Mouse (Mus musculus) left cerebral cortex, adult 2 months (tissue): ENCODE data around the gene Map3k5. TPM values are rescaled to one million over a fixed set of nuclear protein-coding genes. Genes with fewer than 3 reads are reported as not detected.

Experiments
- DNase-seq, 2 experiments: peaks; one replicate each; pipeline ENCODE4 v3.0.0; 2021 to 2022; ENCODE audit warnings: low spot score in 2 of 2, mixed read lengths in 1 of 2; ENCODE audit errors: extremely low spot score in 1 of 2
- H3K27ac ChIP-seq: fragments of 200-600 bp; 2 replicates; pipeline ENCODE4 v1.8.1; 2022
- H3K4me3 ChIP-seq: fragments of 200-600 bp; 2 replicates; pipeline ENCODE4 v1.8.1; 2022
- CTCF ChIP-seq: fragments of 200-600 bp; IDR thresholded peaks from 2 replicates; pipeline ENCODE4 v1.8.1; 2022; ENCODE audit warnings: antibody characterized with exemption, mild to moderate bottlenecking, moderate library complexity
- intact Hi-C: fragments of 180-260 bp; cut with DNase I; formaldehyde crosslinking; loops from one replicate; pipeline ENCODE4 v1.15.1; 2025
- total RNA-seq, 2 experiments: library from RNA; stranded (reverse); gene quantifications; 2 replicates each; pipeline ENCODE4 v1.2.3; 2021

Map3k5 gene
- total RNA-seq, 2 experiments from 2014 or later = 48.4 to 52.7 TPM

- intact Hi-C loops = no loop called here
- DNase-seq = no peak
- H3K4me3 ChIP-seq = no peak overlapping the region
- no peak overlapping the region for H3K27ac ChIP-seq
- TF ChIP-seq CTCF = no peak
These were observed 201.2 kb downstream of the Map3k5 start for GRCm38 (mm10) chr10:20135350-20136058.

- no peak for TF ChIP-seq CTCF
- intact Hi-C loops = no loop called here
These were observed 202.2 kb downstream of the Map3k5 start for GRCm38 (mm10) chr10:20136505-20136904.

GRCm38 (mm10) chr10:20141376-20141775 lies 207.1 kb downstream of the Map3k5 start:
- intact Hi-C loops = no loop called here
- DNase-seq = no peak
- TF ChIP-seq CTCF = no peak
- Histone ChIP-seq H3K4me3 (no peak overlapping the region), H3K27ac (no peak overlapping the region)

More at GRCm38 (mm10) chr10:20136505-20136904, 202.2 kb downstream of the Map3k5 start:
- DNase-seq = no peak
- no peak overlapping the region for H3K4me3 ChIP-seq
- H3K27ac ChIP-seq = no peak overlapping the region

- intact Hi-C loops = loop anchor here (2.0 kb wide), 2 partner anchors 23 to 51 kb away; no protein-coding TSS in a partner anchor
- DNase-seq = peak; percentile 33 to 34
- H3K27ac ChIP-seq = peak within 1 kb of the TSS; percentile 93
- no peak for TF ChIP-seq CTCF
- H3K4me3 ChIP-seq = peak within 1 kb of the TSS; percentile 89
These were observed 214.0 kb downstream of the Map3k5 start, which contains the start of gene Map7 for GRCm38 (mm10) chr10:20148130-20148772. Gene Map7, plus strand, starts transcription at chr10:20148471.

GRCm38 (mm10) chr10:20148773-20149120 lies 214.5 kb downstream of the Map3k5 start:
- Histone ChIP-seq H3K4me3 (peak overlapping the region; percentile 89), H3K27ac (peak overlapping the region; percentile 93)
- intact Hi-C loops = loop anchor here (2.0 kb wide), 2 partner anchors 22 to 50 kb away; no protein-coding TSS in a partner anchor
- DNase-seq = peak in 1 of 2 experiments; percentile 65
- peak; percentile 44 for TF ChIP-seq CTCF

- DNase-seq = peak; percentile 70 to 71
- intact Hi-C loops = loop anchor here (2.0 kb wide), 2 partner anchors 22 to 50 kb away; no protein-coding TSS in a partner anchor
- Histone ChIP-seq H3K4me3 (peak overlapping the region; percentile 89), H3K27ac (peak overlapping the region; percentile 93)
- no peak for TF ChIP-seq CTCF
These were observed 215.0 kb downstream of the Map3k5 start for GRCm38 (mm10) chr10:20149121-20149834.

GRCm38 (mm10) chr10:20149835-20150355 lies 215.6 kb downstream of the Map3k5 start:
- peak overlapping the region; percentile 89 for H3K4me3 ChIP-seq
- no peak for TF ChIP-seq CTCF
- intact Hi-C loops = loop anchor here (2.0 kb wide), 2 partner anchors 21 to 49 kb away; no protein-coding TSS in a partner anchor
- no peak for DNase-seq
- H3K27ac ChIP-seq = peak overlapping the region; percentile 93

- Histone ChIP-seq H3K27ac (no peak overlapping the region), H3K4me3 (no peak overlapping the region)
- peak; percentile 52 for TF ChIP-seq CTCF
- intact Hi-C loops = no loop called here
- no peak for DNase-seq
These were observed 217.9 kb downstream of the Map3k5 start for GRCm38 (mm10) chr10:20152131-20152530.

GRCm38 (mm10) chr10:20153507-20153906 lies 219.2 kb downstream of the Map3k5 start:
- intact Hi-C loops = no loop called here
- Histone ChIP-seq H3K4me3 (no peak overlapping the region), H3K27ac (no peak overlapping the region)
- no peak for TF ChIP-seq CTCF
- no peak for DNase-seq

- H3K4me3 ChIP-seq = no peak overlapping the region
- DNase-seq = no peak
- intact Hi-C loops = loop anchor here (5.0 kb wide), 1 partner anchor 87 kb away; no protein-coding TSS in a partner anchor
- no peak for TF ChIP-seq CTCF
- H3K27ac ChIP-seq = peak overlapping the region; percentile 63
These were observed 221.1 kb downstream of the Map3k5 start for GRCm38 (mm10) chr10:20155401-20155800.

- no peak for TF ChIP-seq CTCF
- Histone ChIP-seq H3K27ac (no peak overlapping the region), H3K4me3 (no peak overlapping the region)
- no peak for DNase-seq
- intact Hi-C loops = loop anchor here (5.0 kb wide), 1 partner anchor 85 kb away; no protein-coding TSS in a partner anchor
These were observed 222.9 kb downstream of the Map3k5 start for GRCm38 (mm10) chr10:20157021-20157726.
